Comparison of ENCODE assay signal across 29 mouse cellular contexts in genomic region chr6:136413856-136414362, GRCm38 (mm10). TPM values are rescaled to one million over a fixed set of nuclear protein-coding genes. Genes with fewer than 3 reads are reported as not detected.
"Had no signal": no experiment of that assay in that cellular context is flagged by ENCODE, and none has a peak within 500 bp of the region (broad histone marks: within the 10 kb centered on the region; RNA-seq: fewer than 3 reads in every experiment).

No protein-coding gene starts in this region.

- H3K9ac ChIP-seq: kidney, embryonic 15.5 days; limb, embryonic 12.5 days; limb, embryonic 15.5 days; liver, embryonic 14.5 days; liver, postnatal 0 days; lung, embryonic 15.5 days; midbrain, embryonic 13.5 days; neural tube, embryonic 12.5 days had no signal

- DNase-seq: kidney, adult 11 months; kidney, adult 8-10 months; kidney, postnatal 10 days; kidney, postnatal 36 days; layer of hippocampus, postnatal 36 days; left cerebral cortex, postnatal 4 days; liver, postnatal 0 days; lung, postnatal 10 days; lung, postnatal 36 days; thymus, adult 2 months; thymus, postnatal 36 days had no signal

- H3K9me3 ChIP-seq: kidney, embryonic 15.5 days; limb, embryonic 12.5 days; limb, embryonic 15.5 days; lung, embryonic 15.5 days; midbrain, embryonic 10.5 days; midbrain, embryonic 13.5 days; neural tube, embryonic 12.5 days had no signal

- H3K27ac ChIP-seq: kidney, embryonic 15.5 days; left cerebral cortex, adult 2 months; limb, embryonic 12.5 days; limb, embryonic 15.5 days; liver, embryonic 14.5 days; lung, embryonic 15.5 days; midbrain, embryonic 10.5 days; midbrain, embryonic 13.5 days; neural tube, embryonic 12.5 days had no signal

- H3K27me3 ChIP-seq: kidney, embryonic 15.5 days; limb, embryonic 12.5 days; limb, embryonic 15.5 days; lung, embryonic 15.5 days; midbrain, embryonic 13.5 days; neural tube, embryonic 12.5 days had no signal

- ATAC-seq: liver, postnatal 0 days; midbrain, embryonic 13.5 days had no signal

- H3K4me2 ChIP-seq: kidney, embryonic 15.5 days; limb, embryonic 12.5 days; limb, embryonic 15.5 days; liver, embryonic 11.5 days; lung, embryonic 15.5 days; midbrain, embryonic 13.5 days; neural tube, embryonic 12.5 days had no signal

- H3K36me3 ChIP-seq: kidney, embryonic 15.5 days; limb, embryonic 12.5 days; limb, embryonic 15.5 days; lung, embryonic 15.5 days; midbrain, embryonic 10.5 days; midbrain, embryonic 13.5 days; neural tube, embryonic 12.5 days had no signal

- H3K4me1 ChIP-seq: kidney, embryonic 15.5 days; limb, embryonic 12.5 days; limb, embryonic 15.5 days; midbrain, embryonic 10.5 days; midbrain, embryonic 13.5 days; neural tube, embryonic 12.5 days had no signal

- H3K4me3 ChIP-seq: kidney, embryonic 15.5 days; left cerebral cortex, adult 2 months; limb, embryonic 12.5 days; limb, embryonic 15.5 days; lung, embryonic 15.5 days; midbrain, embryonic 10.5 days; midbrain, embryonic 13.5 days; neural tube, embryonic 12.5 days had no signal

RNA-seq across cellular contexts. Expression of gene E330021D16Rik, which starts 1.5 kb away (rescaled TPM):
- total RNA-seq: layer of hippocampus, adult 8-10 months; layer of hippocampus, postnatal 10 days; layer of hippocampus, postnatal 36 days; left cerebral cortex, adult 2 months; left cerebral cortex, postnatal 10 days; left cerebral cortex, postnatal 4 days; midbrain, postnatal 0 days; neutrophil, adult 5-6 weeks had no signal
- polyA plus RNA-seq: limb, embryonic 12.5 days; limb, embryonic 15.5 days; liver, embryonic 11.5 days; midbrain, embryonic 10.5 days; midbrain, embryonic 13.5 days; midbrain, postnatal 0 days; neural tube, embryonic 12.5 days; small intestine, adult 2 months; stomach, embryonic 16.5 days; urinary bladder, adult 2 months had no signal
